Mouse (Mus musculus) midbrain, embryonic 14.5 days (tissue): Measurements from ENCODE around the gene Lemd2. TPM values are rescaled to one million over a fixed set of nuclear protein-coding genes. Genes with fewer than 3 reads are reported as not detected.
A peak's percentile ranks its signal among the peaks of the same experiment; 100 is the strongest.
"Not testable (repeated sequence)": the region's sequence is repeated elsewhere in the genome, so short reads cannot be mapped to it uniquely, and the experiment has no call there.

Experiments used
- ATAC-seq: fragments of 200-750 bp; cut with Nextera tagmentation; 2 replicates; pipeline ENCODE4 v1.8.0; 2017; ENCODE audit warnings: moderate number of reproducible peaks, moderate library complexity; ENCODE audit not compliant: low FRiP score, low TSS enrichment
- DNase-seq: peaks from one replicate; pipeline ENCODE4 v3.0.0-alpha.2; 2015
- H3K27ac ChIP-seq: fragments of 300-500 bp; sonication (generic); replicated peaks from 2 replicates; pipeline ENCODE4 v1.5.1; 2014; ENCODE audit warnings: mild to moderate bottlenecking, low read depth, low read length, moderate library complexity
- H3K27me3 ChIP-seq: fragments of 300-500 bp; sonication (generic); 2 replicates; pipeline ENCODE4 v1.6.1; 2014; ENCODE audit warnings: low read length, control low read depth, mixed read lengths; ENCODE audit not compliant: control insufficient read depth, insufficient read depth
- H3K36me3 ChIP-seq: fragments of 300-500 bp; sonication (generic); 2 replicates; pipeline ENCODE4 v1.6.1; 2014; ENCODE audit warnings: low read length, control low read depth; ENCODE audit not compliant: control insufficient read depth, insufficient read depth
- H3K4me1 ChIP-seq: fragments of 300-500 bp; sonication (generic); 2 replicates; pipeline ENCODE4 v1.6.1; 2014; ENCODE audit warnings: mild to moderate bottlenecking, antibody characterized with exemption, low read length, control low read depth; ENCODE audit not compliant: control insufficient read depth, insufficient read depth
- H3K4me2 ChIP-seq: fragments of 300-500 bp; sonication (generic); 2 replicates; pipeline ENCODE4 v1.6.1; 2014; ENCODE audit warnings: mild to moderate bottlenecking, low read length, moderate library complexity
- H3K4me3 ChIP-seq: fragments of 300-500 bp; sonication (generic); replicated peaks from 2 replicates; pipeline ENCODE4 v1.5.1; 2014; ENCODE audit warnings: low read depth, low read length
- H3K9ac ChIP-seq: fragments of 300-500 bp; sonication (generic); replicated peaks from 2 replicates; pipeline ENCODE4 v1.6.1; 2014; ENCODE audit warnings: mild to moderate bottlenecking, low read length, moderate library complexity
- H3K9me3 ChIP-seq: fragments of 300-500 bp; sonication (generic); 2 replicates; pipeline ENCODE4 v1.6.1; 2016; ENCODE audit warnings: low read length, control low read depth, mixed read lengths; ENCODE audit not compliant: control insufficient read depth
- WGBS: fragments of 180-500 bp; shearing (Covaris S2); extraction: QIAGEN DNeasy Blood & Tissue Kit; methylation state at CpG from one replicate; pipeline ENCODE4 v1.1.7; 2014; 5-methylcytosine and 5-hydroxymethylcytosine counted together
- polyA plus RNA-seq: library from polyadenylated mRNA; unstranded; fragments of >200 nt; fragmentation: Nextera tagmentation; extraction: Ambion mirVana; gene quantifications from 2 replicates; pipeline ENCODE4 v1.2.1, GENCODE M21; 2014

Gene Lemd2
- polyA plus RNA-seq, 1 experiment from 2014 or later, result 20.8 TPM

GRCm38 (mm10) chr17:27240556-27241457, 36.5 kb upstream of the Lemd2 start:
- Histone ChIP-seq H3K27me3 (no peaks in the 10 kb centered on the region), H3K36me3 (no peaks in the 10 kb centered on the region), H3K4me2 (no peak overlapping the region), H3K27ac (peak overlapping the region; percentile 45; the same call in 1 of the 2 replicates), H3K9ac (no peak overlapping the region), H3K4me1 (peaks cover 14% of the 10 kb centered on the region), H3K9me3 (no peaks in the 10 kb centered on the region), H3K4me3 (no peak overlapping the region)
- WGBS, result 37% methylated on average over 15 of the region's 15 CpGs
- ATAC-seq (no peak), DNase-seq (peak; percentile 71)

- Histone ChIP-seq H3K4me1 (peaks cover 14% of the 10 kb centered on the region), H3K9me3 (no peaks in the 10 kb centered on the region), H3K4me2 (no peak overlapping the region), H3K9ac (no peak overlapping the region), H3K4me3 (no peak overlapping the region), H3K27me3 (no peaks in the 10 kb centered on the region), H3K36me3 (no peaks in the 10 kb centered on the region), H3K27ac (no peak overlapping the region)
- ATAC-seq, result no peak
- 91% methylated on average over 5 of the region's 5 CpGs for WGBS
- no peak for DNase-seq
These were observed 35.7 kb upstream of the Lemd2 start for GRCm38 (mm10) chr17:27239941-27240340.

GRCm38 (mm10) chr17:27238637-27239036, 34.4 kb upstream of the Lemd2 start:
- DNase-seq (no peak), ATAC-seq (no peak)
- Histone ChIP-seq H3K4me3 (no peak overlapping the region), H3K27ac (no peak overlapping the region), H3K9ac (no peak overlapping the region), H3K4me1 (peaks cover 14% of the 10 kb centered on the region), H3K4me2 (no peak overlapping the region), H3K36me3 (no peaks in the 10 kb centered on the region), H3K9me3 (no peaks in the 10 kb centered on the region), H3K27me3 (no peaks in the 10 kb centered on the region)
- WGBS, result 30% methylated on average over 8 of the region's 8 CpGs

- ATAC-seq, result no peak
- Histone ChIP-seq H3K4me3 (no peak overlapping the region), H3K9ac (no peak overlapping the region), H3K4me2 (no peak overlapping the region), H3K36me3 (no peaks in the 10 kb centered on the region), H3K4me1 (peaks cover 14% of the 10 kb centered on the region), H3K9me3 (no peaks in the 10 kb centered on the region), H3K27me3 (no peaks in the 10 kb centered on the region), H3K27ac (no peak overlapping the region)
- DNase-seq, result no peak
- 82% methylated on average over 8 of the region's 8 CpGs for WGBS
These were observed 33.5 kb upstream of the Lemd2 start for GRCm38 (mm10) chr17:27237731-27238130.

GRCm38 (mm10) chr17:27233298-27233697, 29.0 kb upstream of the Lemd2 start:
- H3K36me3 ChIP-seq, result no peaks in the 10 kb centered on the region
- H3K27ac ChIP-seq, result no peak overlapping the region
- no peak overlapping the region for H3K4me2 ChIP-seq
- no peak overlapping the region for H3K4me3 ChIP-seq
- 80% methylated on average over 7 of the region's 7 CpGs for WGBS
- ATAC-seq (no peak), DNase-seq (no peak)
- no peak overlapping the region for H3K9ac ChIP-seq
- no peaks in the 10 kb centered on the region for H3K27me3 ChIP-seq
- peaks cover 18% of the 10 kb centered on the region for H3K4me1 ChIP-seq
- no peaks in the 10 kb centered on the region for H3K9me3 ChIP-seq

GRCm38 (mm10) chr17:27232176-27232575, 27.9 kb upstream of the Lemd2 start:
- H3K4me1 ChIP-seq, result peaks cover 27% of the 10 kb centered on the region
- no peaks in the 10 kb centered on the region for H3K9me3 ChIP-seq
- no peak for DNase-seq
- H3K9ac ChIP-seq, result no peak overlapping the region
- no peak overlapping the region for H3K4me3 ChIP-seq
- H3K27me3 ChIP-seq, result no peaks in the 10 kb centered on the region
- H3K36me3 ChIP-seq, result no peaks in the 10 kb centered on the region
- no peak overlapping the region for H3K27ac ChIP-seq
- ATAC-seq, result no peak
- H3K4me2 ChIP-seq, result no peak overlapping the region
- 87% methylated on average over 3 of the region's 3 CpGs for WGBS

GRCm38 (mm10) chr17:27231586-27231985, 27.3 kb upstream of the Lemd2 start:
- H3K27ac ChIP-seq, result not testable (repeated sequence)

GRCm38 (mm10) chr17:27231146-27231503, 26.9 kb upstream of the Lemd2 start:
- H3K4me3 ChIP-seq, result no peak overlapping the region
- WGBS, result 67% methylated on average over 6 of the region's 6 CpGs
- DNase-seq, result no peak
- no peak for ATAC-seq
- no peak overlapping the region for H3K4me2 ChIP-seq
- H3K4me1 ChIP-seq, result peaks cover 35% of the 10 kb centered on the region
- H3K36me3 ChIP-seq, result no peaks in the 10 kb centered on the region
- H3K27me3 ChIP-seq, result no peaks in the 10 kb centered on the region
- H3K9ac ChIP-seq, result no peak overlapping the region
- no peak overlapping the region for H3K27ac ChIP-seq
- H3K9me3 ChIP-seq, result no peaks in the 10 kb centered on the region

More at GRCm38 (mm10) chr17:27231586-27231985, 27.3 kb upstream of the Lemd2 start:
- WGBS, result 90% methylated on average over 4 of the region's 4 CpGs
- H3K4me3 ChIP-seq, ATAC-seq, H3K27me3 ChIP-seq, H3K9ac ChIP-seq, H3K36me3 ChIP-seq, H3K4me2 ChIP-seq, DNase-seq, H3K9me3 ChIP-seq: not testable (repeated sequence)
- peaks cover 33% of the 10 kb centered on the region for H3K4me1 ChIP-seq
